Mouse (Mus musculus) myocyte (in vitro differentiated cells): ENCODE measurements around the gene Fam206a.

Experiments
- CEBPB ChIP-seq: IDR thresholded peaks from 2 replicates; pipeline ENCODE4 v1.6.1; 2011; ENCODE audit warnings: mild to moderate bottlenecking, moderate library complexity; ENCODE audit not compliant: poor library complexity, insufficient read depth, severe bottlenecking
- E2F4 ChIP-seq: IDR thresholded peaks from one replicate; pipeline ENCODE4 v1.6.1; 2011; ENCODE audit warnings: mild to moderate bottlenecking, control low read depth, moderate library complexity; ENCODE audit not compliant: insufficient read depth
- MAX ChIP-seq: IDR thresholded peaks from one replicate; pipeline ENCODE4 v1.6.1; 2011; ENCODE audit warnings: low read depth, mild to moderate bottlenecking, control low read depth
- MYOD1 ChIP-seq, 3 experiments: IDR thresholded peaks; one replicate each; pipeline ENCODE4 v1.6.1; 2011; ENCODE audit warnings: control low read depth in 2 of 3, low read depth in 2 of 3, mild to moderate bottlenecking in 2 of 3, moderate library complexity in 1 of 3; ENCODE audit not compliant: insufficient read length in 2 of 3, control insufficient read depth in 1 of 3
- POLR2A ChIP-seq: IDR thresholded peaks from one replicate; pipeline ENCODE4 v1.6.1; 2011; ENCODE audit warnings: low read depth, mild to moderate bottlenecking, control low read depth, moderate library complexity; ENCODE audit not compliant: insufficient read length
- SRF ChIP-seq: IDR thresholded peaks from one replicate; pipeline ENCODE4 v1.6.1; 2011; ENCODE audit warnings: low read depth; ENCODE audit not compliant: control insufficient read depth, insufficient read length
- TCF12 ChIP-seq: IDR thresholded peaks from one replicate; pipeline ENCODE4 v1.6.1; 2011; ENCODE audit warnings: mild to moderate bottlenecking, control low read depth; ENCODE audit not compliant: poor library complexity, insufficient read depth, severe bottlenecking
- USF1 ChIP-seq: IDR thresholded peaks from one replicate; pipeline ENCODE4 v1.6.1; 2011; ENCODE audit warnings: low read depth, mild to moderate bottlenecking, control low read depth, moderate library complexity

DNA sequence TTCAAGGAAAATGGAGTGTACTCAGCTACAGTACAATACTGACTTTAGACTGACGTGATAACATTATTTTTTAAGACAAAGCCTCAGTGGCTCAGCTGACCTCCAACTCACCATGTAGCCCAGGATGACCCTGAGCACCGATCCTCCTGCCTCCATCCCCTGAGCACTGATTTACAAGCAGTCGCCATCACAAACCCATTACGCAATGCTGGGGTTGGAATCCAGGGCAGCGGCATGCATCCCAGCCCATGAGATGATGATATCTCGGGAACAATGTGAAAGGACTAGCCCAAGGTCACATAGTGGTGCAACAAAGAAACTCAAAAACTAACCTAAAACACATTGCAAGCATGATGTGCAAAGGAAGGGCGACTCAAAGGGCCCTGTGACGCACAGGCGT, 22.1 kb downstream of the Fam206a start:
- TF ChIP-seq POLR2A (no peak), E2F4 (no peak), MAX (no peak), USF1 (no peak), MYOD1 (IDR thresholded peaks at IDR 0.05; ENCODE audit: control insufficient read depth in 1 of 3, insufficient read length in 2 of 3, low read depth in 2 of 3) (no peak), CEBPB (no peak), TCF12 (no peak), SRF (no peak)
